Mouse (Mus musculus): ENCODE results near the gene Ankrd60.

Ankrd60 gene

GRCm38 (mm10) chr2:173577669-173578557 lies at the start of gene Ankrd60:
TSS of gene Ankrd60 (minus strand) at chr2:173578365.
- no peak for DNase-seq

GRCm38 (mm10) chr2:173625786-173626185 lies 47.6 kb upstream of the Ankrd60 start:
- DNase-seq = peak; percentile 61

GRCm38 (mm10) chr2:173624667-173625066 lies 46.5 kb upstream of the Ankrd60 start:
- peak; percentile 56 for DNase-seq

- DNase-seq = peak; percentile 97
These were observed 44.0 kb upstream of the Ankrd60 start for GRCm38 (mm10) chr2:173622173-173622601.

GRCm38 (mm10) chr2:173620645-173621044 lies 42.5 kb upstream of the Ankrd60 start:
- peak; percentile 83 for DNase-seq

GRCm38 (mm10) chr2:173619132-173619531 lies 41.0 kb upstream of the Ankrd60 start:
- peak; percentile 16 for DNase-seq

GRCm38 (mm10) chr2:173616156-173616555 lies 38.0 kb upstream of the Ankrd60 start:
- peak; percentile 55 for DNase-seq

GRCm38 (mm10) chr2:173615378-173616081 lies 37.4 kb upstream of the Ankrd60 start:
- peak; percentile 46 for DNase-seq

- peak; percentile 97 for DNase-seq
These were observed 30.1 kb upstream of the Ankrd60 start for GRCm38 (mm10) chr2:173608020-173608958.

- DNase-seq = no peak
These were observed 28.2 kb upstream of the Ankrd60 start for GRCm38 (mm10) chr2:173606415-173606804.

GRCm38 (mm10) chr2:173605713-173606414 lies 27.7 kb upstream of the Ankrd60 start:
- DNase-seq = peak; percentile 86

- no peak for DNase-seq
These were observed 23.7 kb upstream of the Ankrd60 start for GRCm38 (mm10) chr2:173601861-173602260.

- no peak for DNase-seq
These were observed 17.2 kb upstream of the Ankrd60 start for GRCm38 (mm10) chr2:173595374-173595781.

GRCm38 (mm10) chr2:173594313-173595063 lies 16.3 kb upstream of the Ankrd60 start:
- no peak for DNase-seq

- DNase-seq = no peak
These were observed 15.7 kb upstream of the Ankrd60 start for GRCm38 (mm10) chr2:173593841-173594240.

- no peak for DNase-seq
These were observed 14.6 kb upstream of the Ankrd60 start for GRCm38 (mm10) chr2:173592781-173593180.

GRCm38 (mm10) chr2:173587411-173587810 lies 9.2 kb upstream of the Ankrd60 start:
- no peak for DNase-seq

GRCm38 (mm10) chr2:173586118-173586968 lies 8.2 kb upstream of the Ankrd60 start:
- DNase-seq = no peak

GRCm38 (mm10) chr2:173585387-173586117 lies 7.4 kb upstream of the Ankrd60 start:
- DNase-seq = peak; percentile 86

GRCm38 (mm10) chr2:173584361-173584760 lies 6.2 kb upstream of the Ankrd60 start:
- DNase-seq = no peak

All from heart, adult 11 months (tissue).